Mouse (Mus musculus) bone marrow, adult 2 months (tissue): Measurements from ENCODE around the gene Lgals4. TPM values are rescaled to one million over a fixed set of nuclear protein-coding genes. Genes with fewer than 3 reads are reported as not detected.

Source experiments
- H3K27ac ChIP-seq: fragments of 200-500 bp; 2 replicates; pipeline ENCODE4 v1.5.1; 2012; ENCODE audit warnings: low read depth, mild to moderate bottlenecking, control low read depth, inconsistent platforms, low read length; ENCODE audit not compliant: control insufficient read depth, poor library complexity, insufficient read depth
- H3K4me1 ChIP-seq: fragments of 200-500 bp; 2 replicates; pipeline ENCODE4 v1.6.1; 2011; ENCODE audit warnings: low read length; ENCODE audit not compliant: control insufficient read depth, insufficient read depth
- H3K4me3 ChIP-seq: fragments of 200-500 bp; replicated peaks from 2 replicates; pipeline ENCODE3; 2011; ENCODE audit warnings: mild to moderate bottlenecking, low read depth, low read length, control low read depth; ENCODE audit not compliant: control insufficient read depth
- CTCF ChIP-seq: fragments of 200-500 bp; IDR thresholded peaks from 2 replicates; pipeline ENCODE4 v1.5.1; 2011; ENCODE audit warnings: low read length, control low read depth; ENCODE audit not compliant: control insufficient read depth, insufficient read depth
- POLR2A ChIP-seq: fragments of 200-500 bp; IDR thresholded peaks from 2 replicates; pipeline ENCODE4 v1.6.1; 2011; ENCODE audit warnings: low read depth, mild to moderate bottlenecking, control low read depth, low read length, borderline replicate concordance; ENCODE audit not compliant: control insufficient read depth
- WGBS: fragments of 180-500 bp; shearing (Covaris S2); methylation state at CpG from one replicate; pipeline ENCODE4 v1.1.7; 2018; 5-methylcytosine and 5-hydroxymethylcytosine counted together
- polyA plus RNA-seq: library from polyadenylated mRNA; stranded (reverse); fragments of >200 nt; gene quantifications from 2 replicates; pipeline ENCODE4 v1.2.4, GENCODE M21; 2011; ENCODE audit warnings: low replicate concordance; ENCODE audit not compliant: missing spikeins, insufficient read depth, insufficient read length

Lgals4 gene
- 31.4 and 67.1 TPM in 2 replicates for polyA plus RNA-seq

DNA sequence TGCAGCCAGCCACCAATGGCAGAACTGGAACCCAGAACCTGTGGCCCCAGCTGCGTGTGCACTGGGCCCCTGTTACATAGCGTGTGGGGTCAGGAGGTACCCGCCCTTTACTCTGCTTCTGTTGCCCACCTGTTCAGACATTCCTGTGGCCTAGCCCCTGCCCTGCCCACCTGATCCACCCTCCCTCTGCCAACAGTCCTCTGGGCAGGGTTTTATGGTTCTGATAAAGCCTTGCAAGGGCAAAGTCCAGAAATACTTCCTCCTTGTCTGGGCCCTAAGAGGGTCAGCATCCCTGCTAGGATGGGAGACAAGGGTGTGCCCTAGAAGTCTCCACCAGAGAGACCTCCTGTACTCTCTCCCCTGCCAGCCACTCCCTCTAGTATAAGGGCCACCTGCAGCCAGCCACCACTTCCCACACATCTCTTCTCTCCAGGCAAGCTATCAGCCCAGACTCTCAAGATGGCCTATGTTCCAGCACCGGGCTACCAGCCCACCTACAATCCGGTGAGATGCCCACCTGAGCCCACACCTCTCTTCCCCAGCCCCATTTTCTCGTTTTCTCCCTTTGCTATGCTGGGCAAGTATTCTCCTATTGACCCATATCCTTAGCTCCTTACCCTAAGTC lies at the start of gene Lgals4:
TSS of gene Lgals4 (plus strand) at position 132 of the 625 bp plus-strand sequence.
- WGBS = 82% methylated on average over 6 of the region's 6 CpGs
- H3K4me3 ChIP-seq = no peak within 1 kb of the TSS
- H3K27ac ChIP-seq = peak within 1 kb of the TSS; percentile 28; the same call in 1 of the 2 replicates
- no peak for TF ChIP-seq CTCF
- no peak for TF ChIP-seq POLR2A
- peaks cover 11% of the 10 kb centered on the region for H3K4me1 ChIP-seq

DNA sequence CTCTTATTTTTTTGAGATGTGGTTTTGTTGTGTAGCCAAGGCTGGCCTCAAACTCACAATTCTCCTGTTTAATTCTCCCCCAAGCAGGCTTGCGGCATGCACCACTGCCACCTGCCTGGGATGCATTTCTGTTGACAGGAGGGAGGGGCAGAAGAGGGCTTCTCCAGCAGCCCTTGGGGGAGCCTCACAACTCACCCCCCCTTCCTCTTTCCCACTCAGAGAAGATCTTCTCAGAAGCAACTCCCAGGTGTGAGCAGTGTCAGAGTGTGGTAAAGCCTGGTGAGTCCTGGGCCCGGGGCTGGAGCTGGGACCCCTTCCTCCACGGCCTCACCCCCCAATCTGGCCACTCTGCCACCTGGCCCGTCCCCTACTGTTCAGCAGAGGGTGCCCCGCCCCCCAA lies 48.5 kb upstream of the Lgals4 start:
- Histone ChIP-seq H3K4me1 (peaks cover 10% of the 10 kb centered on the region), H3K27ac (no peak overlapping the region), H3K4me3 (no peak overlapping the region)
- WGBS = 78% methylated on average over 5 of the region's 5 CpGs
- TF ChIP-seq POLR2A (no peak), CTCF (no peak)

DNA sequence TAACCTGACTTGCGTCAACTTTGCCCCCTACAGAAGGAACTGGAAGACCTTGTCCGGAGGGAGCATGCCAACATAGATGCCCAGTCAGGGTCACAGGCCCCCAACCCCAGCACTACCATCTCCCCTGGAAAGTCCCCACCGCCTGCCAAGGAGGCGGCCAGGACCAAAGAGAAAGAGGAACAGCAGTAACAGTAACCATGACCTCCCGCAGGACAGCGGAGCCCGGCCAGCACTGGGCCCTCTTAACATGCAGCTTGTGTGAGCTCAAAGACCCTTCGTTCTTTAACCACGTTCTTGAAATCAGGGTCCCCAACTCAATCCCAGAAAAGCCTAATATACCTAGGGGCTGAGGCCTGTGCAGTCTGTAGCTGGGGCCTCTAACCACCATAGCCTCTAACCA lies 45.8 kb upstream of the Lgals4 start:
- TF ChIP-seq CTCF (no peak), POLR2A (no peak)
- peak overlapping the region; percentile 20; the same call in 1 of the 2 replicates for H3K27ac ChIP-seq
- no peak overlapping the region for H3K4me3 ChIP-seq
- H3K4me1 ChIP-seq = peaks cover 3% of the 10 kb centered on the region; the same call in 1 of the 2 replicates
- WGBS = 79% methylated on average over 9 of the region's 9 CpGs

DNA sequence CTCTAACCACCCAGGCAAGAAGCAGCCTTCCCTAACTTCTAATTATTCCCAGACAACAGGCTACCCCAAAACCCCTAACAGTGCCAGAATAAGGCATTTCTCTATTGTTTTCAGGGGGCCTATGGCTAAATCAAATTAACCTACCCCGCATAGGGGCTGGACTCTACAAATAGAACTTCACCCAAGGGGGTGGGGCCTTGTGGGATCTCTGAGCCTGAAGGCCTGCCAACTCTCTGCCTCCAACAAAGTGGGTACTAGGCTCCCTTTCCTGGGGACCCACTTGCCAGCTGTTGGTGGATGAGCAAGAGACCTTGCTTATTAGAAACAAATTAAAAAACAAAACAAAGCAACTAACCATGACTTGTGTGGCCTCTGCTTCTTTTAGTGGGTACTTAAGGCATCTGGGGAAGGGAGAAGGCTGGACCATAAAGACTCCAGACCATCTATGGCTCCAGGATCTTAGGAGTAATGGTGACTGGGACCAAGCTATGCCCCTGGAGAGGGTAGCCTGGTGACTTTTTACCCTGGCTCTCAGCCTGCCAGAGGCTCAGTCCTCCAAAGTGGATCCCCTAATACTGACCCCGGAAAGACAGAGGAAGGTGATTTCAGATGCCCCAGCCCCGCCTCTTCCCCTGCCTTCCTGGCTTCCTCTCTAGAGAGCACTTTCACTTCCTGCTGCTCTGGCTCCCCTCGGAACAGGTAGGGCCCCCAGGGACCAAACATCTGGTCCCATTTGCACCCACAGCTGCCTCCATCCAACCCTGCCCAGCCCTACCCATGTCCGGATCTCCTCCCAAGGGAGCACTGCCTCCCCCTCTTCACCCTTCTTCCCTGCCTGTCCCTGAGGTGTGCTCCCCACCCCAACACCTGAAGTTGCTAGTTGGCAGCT lies 45.1 kb upstream of the Lgals4 start, which contains the start of gene Rinl:
TSS of gene Rinl (plus strand) at position 663 of the 889 bp plus-strand sequence.
- TF ChIP-seq POLR2A (no peak), CTCF (no peak)
- WGBS = 17% methylated on average over 5 of the region's 5 CpGs
- Histone ChIP-seq H3K4me1 (peaks cover 3% of the 10 kb centered on the region; the same call in 1 of the 2 replicates), H3K27ac (peak within 1 kb of the TSS; percentile 70), H3K4me3 (peak within 1 kb of the TSS; percentile 81)

DNA sequence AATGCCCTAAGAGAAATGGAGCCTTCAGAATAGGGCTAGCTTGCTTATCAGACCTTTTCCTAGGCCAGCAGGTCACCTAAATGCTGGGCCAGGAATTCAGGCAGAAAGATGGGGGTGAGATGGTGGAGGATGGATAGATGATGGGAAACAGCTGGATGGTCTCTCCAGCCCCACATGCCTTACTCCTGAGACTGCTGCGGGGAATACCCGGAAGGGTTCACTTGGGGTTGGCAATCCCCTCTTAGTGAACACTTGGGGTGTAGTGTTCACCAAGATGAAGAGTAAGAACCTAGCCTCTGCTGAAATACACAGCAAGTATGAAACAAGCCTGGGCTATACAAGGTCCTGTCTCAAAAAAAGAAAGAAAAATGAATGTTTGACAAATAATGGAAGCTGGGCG lies 44.4 kb upstream of the Lgals4 start:
- Histone ChIP-seq H3K27ac (peak overlapping the region; percentile 70), H3K4me3 (peak overlapping the region; percentile 81), H3K4me1 (peaks cover 3% of the 10 kb centered on the region; the same call in 1 of the 2 replicates)
- TF ChIP-seq CTCF = no peak
- no peak for TF ChIP-seq POLR2A
- WGBS = 67% methylated on average over 3 of the region's 3 CpGs

DNA sequence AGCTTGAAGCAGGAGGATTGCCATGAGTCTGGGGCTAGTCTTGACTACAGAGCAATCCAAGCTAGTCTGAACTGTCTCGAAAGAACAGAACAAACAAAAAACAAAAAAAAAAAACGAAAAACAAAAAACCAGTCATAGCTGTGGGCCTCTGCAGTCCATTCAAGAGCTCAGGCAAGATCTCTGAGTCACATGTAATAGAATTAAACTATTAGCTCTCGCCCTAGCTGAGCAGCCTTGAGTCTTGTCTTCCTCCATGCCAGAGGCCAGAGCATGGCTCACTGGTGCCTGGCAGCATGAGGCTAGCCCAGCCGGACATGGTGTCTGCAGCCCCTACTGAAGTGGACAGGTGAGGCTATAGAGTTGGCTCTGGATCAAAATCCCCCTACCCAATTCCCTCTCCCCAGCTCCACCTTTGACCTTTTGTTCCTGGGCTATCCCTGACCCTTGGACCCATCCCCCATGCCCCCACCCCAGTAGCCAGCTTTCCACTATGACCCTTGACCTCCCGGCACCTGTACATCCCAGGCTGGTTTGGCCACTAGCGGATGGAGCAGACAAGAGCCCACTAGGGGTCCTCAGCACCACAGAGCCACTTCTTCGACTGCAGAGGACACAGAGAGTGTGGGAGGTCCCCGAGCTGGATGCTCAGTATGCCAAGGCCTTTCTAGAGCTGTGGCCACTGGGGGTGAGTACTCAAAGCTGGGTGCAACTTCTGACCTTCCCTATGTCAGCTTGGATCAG lies 43.4 kb upstream of the Lgals4 start:
- 70% methylated on average over 8 of the region's 8 CpGs for WGBS
- H3K27ac ChIP-seq = no peak overlapping the region
- peaks cover 3% of the 10 kb centered on the region; the same call in 1 of the 2 replicates for H3K4me1 ChIP-seq
- no peak for TF ChIP-seq CTCF
- no peak for TF ChIP-seq POLR2A
- H3K4me3 ChIP-seq = no peak overlapping the region

DNA sequence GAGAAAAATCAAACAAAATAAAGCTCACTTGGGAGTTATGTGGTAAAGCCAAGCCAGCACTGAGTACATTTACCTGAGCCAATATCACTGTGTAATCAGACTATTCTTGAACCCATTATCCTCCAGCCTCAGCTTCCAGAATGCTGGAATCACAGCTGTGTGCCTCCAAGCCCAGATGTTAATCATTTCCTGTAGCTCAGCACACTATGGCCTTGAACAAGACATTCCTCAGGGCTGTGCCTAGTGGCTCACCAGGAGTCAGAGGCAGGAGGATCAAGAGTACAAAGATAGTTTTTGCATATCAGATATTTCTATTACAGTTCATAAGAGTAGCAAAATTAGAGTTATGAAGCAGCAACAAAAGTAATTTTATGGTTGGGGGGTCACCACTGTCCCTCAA lies 41.9 kb upstream of the Lgals4 start:
- no peak overlapping the region for H3K27ac ChIP-seq
- no peak for TF ChIP-seq CTCF
- no peak for TF ChIP-seq POLR2A
- peaks cover 3% of the 10 kb centered on the region; the same call in 1 of the 2 replicates for H3K4me1 ChIP-seq

DNA sequence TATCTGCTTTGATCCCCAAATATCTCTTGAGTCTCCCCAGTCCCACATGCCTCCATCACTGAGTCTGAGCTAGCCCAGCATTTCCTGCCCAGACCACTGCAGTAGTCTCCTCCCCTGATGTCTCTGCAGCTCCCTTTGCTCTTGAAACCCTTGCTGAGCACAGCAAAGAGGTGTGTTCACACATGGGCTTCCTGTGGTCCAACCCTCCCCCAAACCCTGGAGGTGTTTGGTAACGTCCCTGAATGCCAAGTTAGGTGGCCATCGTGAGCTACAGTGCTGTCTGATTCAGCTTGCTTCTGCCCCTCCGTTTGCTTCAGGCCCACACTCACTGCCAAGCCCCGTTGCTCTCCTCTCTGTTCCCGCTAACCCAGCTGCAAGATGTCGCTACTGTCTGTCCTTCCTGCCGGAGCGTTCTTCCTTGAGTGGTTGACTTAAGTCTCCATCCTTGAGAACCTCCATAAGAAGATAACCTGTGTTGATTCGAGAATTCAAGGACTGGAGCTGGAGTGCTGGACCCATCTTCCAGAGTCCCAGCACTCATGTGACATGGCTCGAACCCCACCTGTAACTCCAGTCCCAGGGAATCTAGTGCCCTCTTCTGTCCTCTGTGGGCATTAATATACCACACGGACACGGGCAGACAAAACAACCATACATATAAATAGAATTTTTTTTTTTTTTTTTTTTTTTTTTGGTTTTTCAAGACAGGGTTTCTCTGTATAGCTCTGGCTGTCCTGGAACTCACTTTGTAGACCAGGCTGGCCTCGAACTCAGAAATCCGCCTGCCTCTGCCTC lies 41.1 kb upstream of the Lgals4 start:
- WGBS = 54% methylated on average over 14 of the region's 14 CpGs
- Histone ChIP-seq H3K4me1 (peaks cover 3% of the 10 kb centered on the region; the same call in 1 of the 2 replicates), H3K4me3 (no peak overlapping the region)

More for the DNA sequence above, 41.9 kb upstream of the Lgals4 start:
- H3K4me3 ChIP-seq = no peak overlapping the region

More for the DNA sequence above, 41.1 kb upstream of the Lgals4 start:
- peak overlapping the region; percentile 41 for H3K27ac ChIP-seq
- TF ChIP-seq CTCF = peak; percentile 29; the same call in 1 of the 2 replicates
- no peak for TF ChIP-seq POLR2A
